Mouse (Mus musculus): ENCODE results near the gene Prkcd.

Prkcd gene

GRCm38 (mm10) chr14:30635219-30635910, 9.4 kb upstream of the Prkcd start:
- DNase-seq (ENCODE audit: low read depth, low spot score): no peak

GRCm38 (mm10) chr14:30634418-30634817, 8.4 kb upstream of the Prkcd start:
- no peak for DNase-seq (ENCODE audit: low read depth, low spot score)

GRCm38 (mm10) chr14:30633708-30634107, 7.7 kb upstream of the Prkcd start:
- DNase-seq (ENCODE audit: low read depth, low spot score): no peak

- DNase-seq (ENCODE audit: low read depth, low spot score): no peak
Measured at GRCm38 (mm10) chr14:30631834-30632233, 5.8 kb upstream of the Prkcd start.

- no peak for DNase-seq (ENCODE audit: low read depth, low spot score)
Measured at GRCm38 (mm10) chr14:30630811-30631576, 5.0 kb upstream of the Prkcd start.

- DNase-seq (ENCODE audit: low read depth, low spot score): no peak
Measured at GRCm38 (mm10) chr14:30629839-30630238, 3.8 kb upstream of the Prkcd start.

GRCm38 (mm10) chr14:30628235-30628634, 2.2 kb upstream of the Prkcd start:
- DNase-seq (ENCODE audit: low read depth, low spot score): no peak

- no peak for DNase-seq (ENCODE audit: low read depth, low spot score)
Measured at GRCm38 (mm10) chr14:30626756-30627742, 1.0 kb upstream of the Prkcd start.

GRCm38 (mm10) chr14:30625131-30625807, 741 bp downstream of the Prkcd start:
- peak; percentile 57 for DNase-seq (ENCODE audit: low read depth, low spot score)

GRCm38 (mm10) chr14:30624277-30624721, 1.7 kb downstream of the Prkcd start:
- DNase-seq (ENCODE audit: low read depth, low spot score): no peak

- no peak for DNase-seq (ENCODE audit: low read depth, low spot score)
Measured at GRCm38 (mm10) chr14:30622556-30622955, 3.5 kb downstream of the Prkcd start.

- DNase-seq (ENCODE audit: low read depth, low spot score): no peak
Measured at GRCm38 (mm10) chr14:30622130-30622529, 3.9 kb downstream of the Prkcd start.

- DNase-seq (ENCODE audit: low read depth, low spot score): no peak
Measured at GRCm38 (mm10) chr14:30619982-30620578, 5.9 kb downstream of the Prkcd start.

- DNase-seq (ENCODE audit: low read depth, low spot score): no peak
Measured at GRCm38 (mm10) chr14:30618746-30619275, 7.2 kb downstream of the Prkcd start.

GRCm38 (mm10) chr14:30616751-30617150, 9.3 kb downstream of the Prkcd start:
- DNase-seq (ENCODE audit: low read depth, low spot score): no peak

- no peak for DNase-seq (ENCODE audit: low read depth, low spot score)
Measured at GRCm38 (mm10) chr14:30612962-30613715, 12.9 kb downstream of the Prkcd start.

- DNase-seq (ENCODE audit: low read depth, low spot score): peak; percentile 87
Measured at GRCm38 (mm10) chr14:30612523-30612922, 13.5 kb downstream of the Prkcd start.

GRCm38 (mm10) chr14:30610940-30611339, 15.1 kb downstream of the Prkcd start:
- DNase-seq (ENCODE audit: low read depth, low spot score): no peak

GRCm38 (mm10) chr14:30610304-30610703, 15.7 kb downstream of the Prkcd start:
- DNase-seq (ENCODE audit: low read depth, low spot score): no peak

GRCm38 (mm10) chr14:30609499-30609898, 16.5 kb downstream of the Prkcd start:
- DNase-seq (ENCODE audit: low read depth, low spot score): no peak

All from ZHBTc4 (cell line).